Mouse (Mus musculus) kidney, embryonic 15.5 days (tissue): Measurements from ENCODE around the gene Ntn1. TPM values are rescaled to one million over a fixed set of nuclear protein-coding genes. Genes with fewer than 3 reads are reported as not detected.

Experiments used
- ATAC-seq: fragments of 200-750 bp; cut with Nextera tagmentation; replicated peaks from 2 replicates; pipeline ENCODE4 v1.8.0; 2017; ENCODE audit warnings: moderate TSS enrichment; ENCODE audit not compliant: low FRiP score
- H3K27ac ChIP-seq: fragments of 300-500 bp; sonication (generic); 2 replicates; pipeline ENCODE4 v1.5.1; 2015; ENCODE audit warnings: mild to moderate bottlenecking, inconsistent platforms
- H3K27me3 ChIP-seq: fragments of 300-500 bp; sonication (generic); 2 replicates; pipeline ENCODE4 v1.6.1; 2015; ENCODE audit warnings: inconsistent platforms
- H3K36me3 ChIP-seq: fragments of 300-500 bp; sonication (generic); 2 replicates; pipeline ENCODE4 v1.6.1; 2015; ENCODE audit warnings: inconsistent platforms
- H3K4me1 ChIP-seq: fragments of 300-500 bp; sonication (generic); 2 replicates; pipeline ENCODE4 v1.6.1; 2015; ENCODE audit warnings: inconsistent platforms
- H3K4me2 ChIP-seq: fragments of 300-500 bp; sonication (generic); 2 replicates; pipeline ENCODE4 v1.6.1; 2015; ENCODE audit warnings: moderate library complexity, mild to moderate bottlenecking, inconsistent platforms
- H3K4me3 ChIP-seq: fragments of 300-500 bp; sonication (generic); replicated peaks from 2 replicates; pipeline ENCODE4 v1.5.1; 2015; ENCODE audit warnings: mild to moderate bottlenecking, inconsistent platforms
- H3K9ac ChIP-seq: fragments of 300-500 bp; sonication (generic); 2 replicates; pipeline ENCODE4 v1.6.1; 2015; ENCODE audit warnings: mild to moderate bottlenecking, inconsistent platforms
- H3K9me3 ChIP-seq: fragments of 300-500 bp; sonication (generic); replicated peaks from 2 replicates; pipeline ENCODE4 v1.6.1; 2016; ENCODE audit warnings: inconsistent platforms
- WGBS: fragments of 180-500 bp; shearing (Covaris S2); methylation state at CpG from one replicate; pipeline ENCODE4 v1.1.7; 2015; ENCODE audit warnings: mixed read lengths; 5-methylcytosine and 5-hydroxymethylcytosine counted together
- polyA plus RNA-seq: library from polyadenylated mRNA; unstranded; fragments of >200 nt; fragmentation: Nextera tagmentation; extraction: Ambion mirVana; gene quantifications from 2 replicates; pipeline ENCODE4 v1.2.1, GENCODE M21; 2015

Gene Ntn1
- polyA plus RNA-seq, 1 experiment from 2014 or later = 16.5 TPM

DNA sequence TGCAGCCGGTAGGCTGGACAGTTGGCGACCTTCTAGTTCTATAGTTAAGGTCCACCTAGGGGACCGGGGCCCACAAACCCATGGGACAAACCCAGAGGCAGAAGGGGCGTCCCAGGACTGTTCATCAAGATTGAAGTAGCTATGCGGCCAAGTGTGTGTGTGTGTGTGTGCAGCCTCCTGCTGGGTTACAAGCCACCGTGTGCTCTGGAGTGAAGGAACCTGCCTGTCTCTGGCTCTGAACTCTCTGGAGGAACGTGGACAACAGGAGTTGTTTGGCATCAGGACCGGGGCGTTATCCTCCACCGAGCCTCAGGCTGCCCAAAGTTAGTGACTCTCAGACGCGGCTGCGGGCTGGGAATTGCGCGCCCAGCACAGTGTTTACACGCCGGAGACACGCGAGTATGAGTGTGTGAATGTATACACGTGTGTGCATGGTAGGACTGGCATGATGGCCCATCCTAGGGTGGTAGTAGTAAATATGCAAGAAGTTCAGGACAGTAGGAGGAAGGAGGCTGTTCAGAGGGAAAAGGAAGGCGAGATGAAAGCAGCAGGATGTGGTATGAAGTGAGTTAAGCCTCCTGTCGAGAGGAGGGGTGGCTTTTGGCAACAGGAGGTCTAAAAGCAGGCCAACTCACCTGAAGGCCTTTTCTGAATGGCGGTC lies 31.9 kb upstream of the Ntn1 start:
- Histone ChIP-seq H3K4me3 (peak overlapping the region; percentile 55), H3K9me3 (no peaks in the 10 kb centered on the region), H3K27ac (no peak overlapping the region), H3K9ac (peak overlapping the region; percentile 36; the same call in 1 of the 2 replicates), H3K27me3 (peaks cover 20% of the 10 kb centered on the region), H3K4me1 (peaks cover 11% of the 10 kb centered on the region), H3K4me2 (peak overlapping the region; percentile 88), H3K36me3 (no peaks in the 10 kb centered on the region)
- ATAC-seq = peak; percentile 57; the same call in 1 of the 2 replicates
- WGBS = 31% methylated on average over 23 of the region's 23 CpGs

DNA sequence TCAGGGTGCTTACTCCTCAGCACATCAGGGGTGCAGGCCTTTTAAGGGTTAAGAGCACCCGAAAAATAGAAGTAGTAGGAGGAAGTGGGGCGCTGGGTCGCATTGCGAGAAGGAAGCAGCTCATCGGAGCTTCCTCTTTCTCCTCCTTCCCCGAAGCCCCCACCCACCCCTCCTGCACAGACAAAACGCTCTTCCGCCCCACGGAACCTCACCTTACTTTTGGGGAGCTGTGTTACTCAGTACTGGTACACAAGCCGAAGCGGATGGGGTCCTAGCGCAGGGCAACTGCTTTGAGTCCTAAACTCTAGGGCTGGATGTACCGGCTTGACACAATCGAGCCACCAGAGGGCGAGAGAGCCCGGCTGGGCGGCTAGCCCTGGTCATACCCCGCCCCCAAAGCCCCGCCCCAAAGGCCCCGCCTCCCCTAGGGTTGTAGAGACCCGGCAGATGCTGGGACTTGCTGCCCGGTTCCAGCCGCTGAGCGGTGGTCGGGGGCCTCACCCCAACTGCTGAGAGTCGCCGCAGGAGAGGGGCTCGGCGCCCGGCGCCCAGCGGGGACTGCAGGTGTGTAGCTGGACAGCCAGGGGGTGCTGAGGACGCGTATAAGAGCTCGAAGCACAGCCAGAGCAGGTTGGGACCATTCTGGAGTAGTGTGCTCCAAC lies 31.2 kb upstream of the Ntn1 start, which contains the start of gene Pik3r5:
Pik3r5 (plus strand) TSS at position 423 of the 662 bp plus-strand sequence.
- H3K4me3 ChIP-seq = peak within 1 kb of the TSS; percentile 55
- WGBS = 5% methylated on average over 35 of the region's 35 CpGs
- H3K4me2 ChIP-seq = peak within 1 kb of the TSS; percentile 88
- H3K27me3 ChIP-seq = peaks cover 20% of the 10 kb centered on the region
- H3K27ac ChIP-seq = no peak within 1 kb of the TSS
- ATAC-seq = peak; percentile 91
- peak within 1 kb of the TSS; percentile 37 for H3K9ac ChIP-seq
- H3K9me3 ChIP-seq = no peaks in the 10 kb centered on the region
- peaks cover 11% of the 10 kb centered on the region for H3K4me1 ChIP-seq
- no peaks in the 10 kb centered on the region for H3K36me3 ChIP-seq

DNA sequence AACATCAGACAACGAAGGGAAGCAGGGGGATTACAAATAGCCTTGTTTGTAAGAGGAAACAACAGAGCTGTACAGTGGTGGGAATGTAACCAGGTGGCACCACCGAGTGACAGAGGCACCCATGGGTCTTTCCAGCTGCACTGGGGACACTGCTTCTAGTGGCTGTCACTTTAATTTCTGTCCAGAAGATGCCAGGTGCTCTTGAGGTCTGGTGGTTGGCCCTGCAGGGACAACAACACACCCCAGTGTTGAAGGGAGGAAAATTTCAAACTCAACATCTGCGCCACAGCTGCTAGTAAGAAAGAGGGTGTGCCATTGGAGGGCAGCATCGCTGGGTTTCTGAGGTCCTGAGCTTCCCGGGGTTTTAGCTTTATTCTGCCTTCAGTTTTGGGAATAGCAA lies 30.0 kb upstream of the Ntn1 start:
- Histone ChIP-seq H3K4me2 (no peak overlapping the region), H3K36me3 (no peaks in the 10 kb centered on the region), H3K4me1 (peaks cover 11% of the 10 kb centered on the region), H3K27me3 (peaks cover 20% of the 10 kb centered on the region), H3K9ac (no peak overlapping the region), H3K9me3 (no peaks in the 10 kb centered on the region), H3K27ac (no peak overlapping the region), H3K4me3 (no peak overlapping the region)
- WGBS = 70% methylated on average over 5 of the region's 5 CpGs
- ATAC-seq = no peak

DNA sequence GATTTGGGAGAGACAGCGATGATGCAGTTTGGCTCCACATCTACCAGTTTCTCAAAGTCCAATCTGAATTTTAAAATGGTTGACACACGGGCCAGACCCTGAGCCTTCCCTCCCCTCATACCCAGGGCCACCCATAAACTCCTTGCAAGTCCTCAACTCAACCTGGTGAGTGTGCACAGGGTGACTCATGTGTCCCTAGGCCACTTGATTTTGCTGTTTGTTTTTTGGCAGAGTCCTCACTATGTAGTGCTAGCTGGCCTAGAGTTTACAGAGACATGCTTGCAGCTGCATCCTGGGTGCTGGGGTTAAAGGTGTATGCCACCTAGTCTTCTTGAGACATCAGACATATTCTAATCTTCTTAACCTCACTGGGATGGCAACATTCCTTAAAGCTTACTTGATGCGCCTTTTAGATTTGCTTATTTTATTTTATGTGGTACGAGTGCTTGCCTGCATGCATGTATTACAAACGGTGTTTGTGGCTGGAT lies 26.5 kb upstream of the Ntn1 start:
- Histone ChIP-seq H3K4me3 (no peak overlapping the region), H3K4me1 (peaks cover 5% of the 10 kb centered on the region), H3K27me3 (peaks cover 7% of the 10 kb centered on the region), H3K9ac (no peak overlapping the region), H3K36me3 (no peaks in the 10 kb centered on the region), H3K27ac (no peak overlapping the region), H3K4me2 (no peak overlapping the region), H3K9me3 (no peaks in the 10 kb centered on the region)
- WGBS = 82% methylated on average over 5 of the region's 5 CpGs
- ATAC-seq = no peak

DNA sequence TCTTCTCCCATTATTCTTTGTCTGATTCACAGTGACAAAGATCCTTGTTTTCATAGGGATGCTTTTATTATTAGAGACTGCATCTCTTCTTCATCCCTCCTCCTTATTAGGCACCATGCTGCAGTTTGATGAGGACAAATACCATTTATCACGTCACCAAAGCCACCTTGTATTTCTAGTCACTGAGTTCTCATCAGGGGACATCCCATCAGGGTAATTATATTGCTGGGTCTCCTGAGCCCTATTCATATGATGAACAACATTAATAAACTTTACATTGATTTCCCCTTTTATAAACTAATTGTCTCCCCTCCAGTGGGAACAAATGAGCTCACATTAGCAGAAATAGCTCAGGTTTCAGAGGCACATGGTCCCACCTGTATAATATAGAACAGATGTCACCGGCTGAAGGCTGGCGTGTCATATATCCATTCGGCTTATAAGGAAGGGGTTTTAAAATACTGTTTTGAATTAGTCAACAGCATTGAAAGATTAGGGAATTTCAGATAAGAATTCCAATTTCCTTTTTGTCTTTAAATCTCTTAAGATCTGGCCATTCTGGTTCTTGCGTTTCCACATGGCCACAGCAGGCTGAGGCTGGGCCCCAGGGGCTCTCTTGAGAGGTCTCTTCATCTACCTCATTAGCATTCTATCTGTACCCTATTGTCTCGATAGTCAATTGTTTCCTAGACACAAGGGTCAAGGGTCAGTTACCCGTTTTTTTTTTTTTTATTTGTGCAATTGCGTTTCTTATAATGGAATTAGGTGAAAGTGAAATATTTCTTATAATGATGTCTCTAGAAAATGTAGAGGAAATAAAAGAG lies 25.1 kb upstream of the Ntn1 start:
- Histone ChIP-seq H3K4me3 (no peak overlapping the region), H3K27me3 (peaks cover 7% of the 10 kb centered on the region), H3K9ac (no peak overlapping the region), H3K9me3 (no peaks in the 10 kb centered on the region), H3K4me2 (no peak overlapping the region), H3K27ac (no peak overlapping the region), H3K36me3 (no peaks in the 10 kb centered on the region), H3K4me1 (no peaks in the 10 kb centered on the region)
- whole genome bisulfite sequencing = 65% methylated on average over 8 of the region's 8 CpGs
- ATAC-seq = no peak

DNA sequence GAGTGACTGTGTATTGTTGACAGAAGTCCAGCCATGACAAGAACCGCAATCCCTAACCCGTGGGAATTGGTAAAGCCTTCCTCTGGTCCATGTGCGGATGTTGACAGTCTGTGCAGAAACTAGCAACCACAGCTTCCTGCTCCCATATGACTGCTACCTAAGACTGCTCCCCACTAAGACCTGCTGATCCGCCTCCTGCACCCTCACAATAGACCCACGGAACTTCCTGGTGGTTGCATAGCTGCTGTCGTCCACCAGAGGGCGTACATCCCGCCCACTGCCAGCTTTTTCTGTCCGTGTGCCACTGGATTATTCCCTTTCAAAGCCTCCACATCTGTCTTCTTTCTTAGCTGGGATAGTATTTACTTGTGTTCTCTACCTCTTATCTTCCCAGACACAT lies 17.2 kb upstream of the Ntn1 start:
- Histone ChIP-seq H3K4me2 (no peak overlapping the region), H3K9ac (no peak overlapping the region), H3K27ac (no peak overlapping the region), H3K27me3 (no peaks in the 10 kb centered on the region), H3K4me1 (no peaks in the 10 kb centered on the region), H3K36me3 (no peaks in the 10 kb centered on the region), H3K4me3 (no peak overlapping the region), H3K9me3 (no peaks in the 10 kb centered on the region; the same call in 1 of the 2 replicates)
- WGBS = 45% methylated on average over 9 of the region's 9 CpGs
- no peak for ATAC-seq

DNA sequence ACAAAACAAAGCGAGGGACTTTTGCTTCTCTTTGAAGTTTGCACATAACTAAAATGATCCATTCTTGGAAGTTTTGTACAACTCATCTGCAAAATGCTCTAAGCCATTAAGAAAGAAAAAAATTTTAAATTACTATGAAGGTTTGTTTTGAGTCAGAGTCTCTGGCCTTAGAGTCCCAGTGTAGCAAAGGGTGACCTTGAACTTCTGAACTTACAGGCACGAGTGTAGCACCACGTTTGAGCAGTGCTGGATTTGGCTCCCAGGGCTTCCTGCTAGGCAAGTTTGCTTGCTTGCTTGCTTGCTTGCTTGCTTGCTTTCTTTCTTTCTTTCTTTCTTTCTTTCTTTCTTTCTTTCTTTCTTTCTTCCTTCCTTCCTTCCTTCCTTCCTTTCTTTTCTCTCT lies 16.4 kb upstream of the Ntn1 start:
- no peak overlapping the region for H3K27ac ChIP-seq
- no peaks in the 10 kb centered on the region; the same call in 1 of the 2 replicates for H3K9me3 ChIP-seq
- no peak overlapping the region for H3K9ac ChIP-seq
- no peaks in the 10 kb centered on the region for H3K36me3 ChIP-seq
- ATAC-seq = no peak
- 57% methylated on average over 3 of the region's 3 CpGs for WGBS
- no peak overlapping the region for H3K4me3 ChIP-seq
- no peaks in the 10 kb centered on the region for H3K27me3 ChIP-seq
- H3K4me1 ChIP-seq = no peaks in the 10 kb centered on the region
- no peak overlapping the region for H3K4me2 ChIP-seq

DNA sequence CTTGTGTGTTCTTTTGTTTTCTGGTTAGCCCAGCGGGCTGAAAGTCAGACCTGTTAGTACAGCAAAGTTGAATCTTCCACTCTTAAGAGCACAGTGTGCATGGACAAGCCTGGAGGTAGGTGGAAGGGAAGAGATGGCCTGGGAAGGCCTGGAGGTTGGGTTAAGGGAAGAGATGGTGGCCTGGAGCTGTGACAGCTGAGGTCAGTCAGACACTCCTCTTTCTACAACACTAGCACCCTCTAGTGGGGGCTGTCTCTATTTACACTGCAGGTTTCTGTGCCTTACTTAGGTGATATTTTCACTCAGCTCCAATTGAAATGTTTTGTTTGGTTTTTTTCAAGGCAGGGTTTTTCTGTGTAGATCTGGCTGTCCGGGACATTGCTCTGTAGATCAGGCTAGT lies 7.5 kb upstream of the Ntn1 start:
- no peak overlapping the region for H3K4me3 ChIP-seq
- no peaks in the 10 kb centered on the region for H3K36me3 ChIP-seq
- no peaks in the 10 kb centered on the region for H3K4me1 ChIP-seq
- H3K4me2 ChIP-seq = no peak overlapping the region
- 54% methylated on average over 2 of the region's 2 CpGs for WGBS
- H3K27me3 ChIP-seq = peaks cover 8% of the 10 kb centered on the region; the same call in 1 of the 2 replicates
- no peak overlapping the region for H3K9ac ChIP-seq
- H3K9me3 ChIP-seq = no peaks in the 10 kb centered on the region
- H3K27ac ChIP-seq = no peak overlapping the region
- ATAC-seq = no peak

DNA sequence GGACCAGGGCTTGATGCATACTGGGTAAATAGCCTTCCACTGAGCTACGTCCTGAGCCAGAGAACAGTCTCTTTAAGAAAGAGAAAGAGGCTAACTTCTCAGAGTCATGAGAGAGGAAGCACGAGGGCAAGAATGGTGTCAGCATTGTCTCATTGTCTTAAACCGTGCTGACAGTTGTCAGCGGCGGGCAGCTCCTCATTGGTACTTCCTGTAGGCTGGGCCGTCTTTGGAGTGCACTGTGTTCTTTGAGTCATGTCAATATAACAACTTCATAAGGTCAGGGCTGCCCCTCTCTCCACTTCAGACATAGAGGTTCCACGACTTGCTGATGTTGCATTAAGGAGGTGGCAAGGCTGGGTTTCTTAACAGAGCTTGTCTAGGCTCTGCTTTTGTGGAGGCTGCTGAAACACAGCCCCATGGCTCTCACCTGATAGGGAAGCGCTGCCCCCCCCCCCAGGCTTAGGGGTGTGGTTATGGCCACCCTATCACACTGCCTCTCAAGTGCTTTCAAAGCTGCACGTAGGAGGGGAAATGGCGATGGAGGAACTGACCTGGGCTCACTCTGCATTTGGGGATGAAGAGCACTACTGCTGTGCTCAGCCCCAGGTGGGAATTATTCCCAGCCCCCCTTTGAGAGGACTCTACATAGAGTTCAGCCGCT lies 6.8 kb upstream of the Ntn1 start:
- no peaks in the 10 kb centered on the region for H3K4me1 ChIP-seq
- 70% methylated on average over 11 of the region's 11 CpGs for WGBS
- H3K27ac ChIP-seq = no peak overlapping the region
- H3K9ac ChIP-seq = no peak overlapping the region
- no peaks in the 10 kb centered on the region for H3K9me3 ChIP-seq
- H3K36me3 ChIP-seq = no peaks in the 10 kb centered on the region
- no peak overlapping the region for H3K4me2 ChIP-seq
- peaks cover 15% of the 10 kb centered on the region; the same call in 1 of the 2 replicates for H3K27me3 ChIP-seq
- no peak overlapping the region for H3K4me3 ChIP-seq
- no peak for ATAC-seq

DNA sequence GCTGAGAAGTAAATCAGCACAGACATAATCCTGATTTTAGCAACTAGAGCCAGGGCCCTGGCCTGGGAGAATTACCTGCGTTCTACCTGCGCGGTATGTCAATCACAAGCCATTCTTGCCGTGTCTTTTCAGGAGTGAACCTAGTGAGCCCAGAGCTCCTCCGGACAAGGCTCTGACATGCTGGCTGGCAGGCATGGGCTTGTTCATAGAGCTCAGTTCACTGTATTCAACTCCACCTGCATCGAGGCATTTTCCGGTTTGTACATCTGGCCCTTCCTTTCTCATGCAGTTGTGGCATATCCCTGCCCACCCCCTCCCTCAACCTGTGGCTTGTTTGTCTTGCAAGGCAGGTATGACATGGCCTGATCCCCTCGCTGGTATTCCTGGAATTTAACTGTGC lies 5.0 kb upstream of the Ntn1 start:
- H3K4me2 ChIP-seq = no peak overlapping the region
- peaks cover 31% of the 10 kb centered on the region for H3K27me3 ChIP-seq
- WGBS = 90% methylated on average over 8 of the region's 8 CpGs
- no peaks in the 10 kb centered on the region for H3K36me3 ChIP-seq
- H3K9ac ChIP-seq = no peak overlapping the region
- no peak overlapping the region for H3K4me3 ChIP-seq
- no peaks in the 10 kb centered on the region for H3K9me3 ChIP-seq
- no peak overlapping the region for H3K27ac ChIP-seq
- ATAC-seq = no peak
- peaks cover 4% of the 10 kb centered on the region for H3K4me1 ChIP-seq

DNA sequence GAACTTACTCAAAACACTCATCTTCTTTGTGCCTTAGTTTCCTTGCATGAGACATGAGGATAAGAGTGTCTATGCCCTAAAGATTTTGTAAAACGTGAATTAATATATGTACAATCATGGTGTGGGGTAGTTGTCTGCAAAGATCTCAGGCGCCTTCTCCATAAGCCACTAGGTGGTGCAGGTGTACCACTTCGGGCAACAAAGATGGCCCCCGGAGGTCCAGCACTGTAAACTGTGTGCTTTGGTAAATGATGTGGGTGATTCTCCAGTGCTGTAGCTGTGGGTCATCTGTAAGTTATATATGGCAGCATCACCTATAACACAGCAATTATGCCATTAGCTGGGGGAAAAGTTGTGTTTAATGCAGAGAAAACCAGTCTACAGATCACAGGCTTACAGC lies 3.6 kb upstream of the Ntn1 start:
- Histone ChIP-seq H3K36me3 (no peaks in the 10 kb centered on the region), H3K9ac (no peak overlapping the region), H3K27me3 (peaks cover 45% of the 10 kb centered on the region), H3K9me3 (no peaks in the 10 kb centered on the region), H3K27ac (no peak overlapping the region), H3K4me3 (no peak overlapping the region), H3K4me2 (no peak overlapping the region), H3K4me1 (peaks cover 17% of the 10 kb centered on the region)
- ATAC-seq = no peak
- WGBS = 55% methylated on average over 4 of the region's 4 CpGs
